Mouse (Mus musculus) midbrain, postnatal 0 days (tissue): ENCODE results near the gene Capn3. TPM values are rescaled to one million over a fixed set of nuclear protein-coding genes. Genes with fewer than 3 reads are reported as not detected.

Experiments used
- ATAC-seq: fragments of 200-750 bp; cut with Nextera tagmentation; 2 replicates; pipeline ENCODE4 v1.8.0; 2017; ENCODE audit warnings: moderate number of reproducible peaks, mild to moderate bottlenecking, moderate TSS enrichment, moderate library complexity; ENCODE audit not compliant: low FRiP score
- DNase-seq: peaks from one replicate; pipeline ENCODE4 v3.0.0-alpha.2; 2015; ENCODE audit warnings: low spot score
- H3K27ac ChIP-seq: fragments of 300-500 bp; sonication (generic); 2 replicates; pipeline ENCODE4 v1.5.1; 2014; ENCODE audit warnings: low read depth, mild to moderate bottlenecking, low read length, mixed read lengths
- H3K27me3 ChIP-seq: fragments of 300-500 bp; sonication (generic); 2 replicates; pipeline ENCODE4 v1.6.1; 2014; ENCODE audit warnings: low read length, control low read depth, mixed read lengths; ENCODE audit not compliant: insufficient read depth
- H3K36me3 ChIP-seq: fragments of 300-500 bp; sonication (generic); 2 replicates; pipeline ENCODE4 v1.6.1; 2014; ENCODE audit warnings: low read length, control low read depth, mixed read lengths; ENCODE audit not compliant: insufficient read depth
- H3K4me1 ChIP-seq: fragments of 300-500 bp; sonication (generic); 2 replicates; pipeline ENCODE4 v1.6.1; 2014; ENCODE audit warnings: mild to moderate bottlenecking, control low read depth, antibody characterized with exemption, low read length, mixed read lengths; ENCODE audit not compliant: insufficient read depth
- H3K4me2 ChIP-seq: fragments of 300-500 bp; sonication (generic); 2 replicates; pipeline ENCODE4 v1.6.1; 2014; ENCODE audit warnings: low read depth, mild to moderate bottlenecking, low read length, mixed read lengths; ENCODE audit not compliant: poor library complexity, severe bottlenecking
- H3K4me3 ChIP-seq: fragments of 300-500 bp; sonication (generic); 2 replicates; pipeline ENCODE4 v1.5.1; 2014; ENCODE audit warnings: low read depth, mild to moderate bottlenecking, low read length, moderate library complexity
- H3K9ac ChIP-seq: fragments of 300-500 bp; sonication (generic); replicated peaks from 2 replicates; pipeline ENCODE4 v1.6.1; 2014; ENCODE audit warnings: mild to moderate bottlenecking, low read length, moderate library complexity, mixed read lengths; ENCODE audit not compliant: poor library complexity, severe bottlenecking
- H3K9me3 ChIP-seq: fragments of 300-500 bp; sonication (generic); 2 replicates; pipeline ENCODE4 v1.6.1; 2016; ENCODE audit warnings: low read length, control low read depth
- CTCF ChIP-seq: IDR thresholded peaks from 2 replicates; pipeline ENCODE4 v1.5.1; 2016; ENCODE audit warnings: antibody characterized with exemption, mild to moderate bottlenecking
- WGBS: fragments of 180-500 bp; shearing (Covaris S2); extraction: QIAGEN DNeasy Blood & Tissue Kit; methylation state at CpG from one replicate; pipeline ENCODE4 v1.1.7; 2014; 5-methylcytosine and 5-hydroxymethylcytosine counted together
- polyA plus RNA-seq: library from polyadenylated mRNA; unstranded; fragments of >200 nt; fragmentation: Nextera tagmentation; extraction: Ambion mirVana; gene quantifications from 2 replicates; pipeline ENCODE4 v1.2.1, GENCODE M21; 2015
- total RNA-seq: library from RNA; depleted of rRNA; stranded (reverse); fragments of >200 nt; gene quantifications from 2 replicates; pipeline ENCODE4 v1.2.3, GENCODE M21; 2014; rRNA removed

Capn3 gene
- total and polyA plus RNA-seq, 2 experiments from 2014 or later: 0.66 to 0.67 TPM

DNA sequence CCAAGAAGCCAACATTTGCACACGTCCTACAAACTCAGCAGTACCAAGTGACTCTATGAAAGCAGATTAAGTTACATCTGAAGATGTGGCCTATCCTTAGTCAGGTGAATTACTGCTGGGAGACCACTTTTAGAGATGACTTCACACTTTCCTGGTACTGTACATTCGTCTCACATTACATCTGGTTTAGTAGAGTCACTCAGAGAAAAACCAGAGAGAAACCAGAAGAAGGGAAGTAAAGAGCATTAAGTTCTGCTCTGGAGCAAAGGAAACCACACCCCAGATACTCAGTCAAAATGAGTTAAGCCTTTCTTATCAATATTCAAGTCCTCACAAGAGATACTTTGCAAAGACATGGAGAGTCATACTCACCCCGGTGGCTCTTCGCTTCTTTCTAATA, 75.4 kb downstream of the Capn3 start:
- TF ChIP-seq CTCF: no peak
- no peak overlapping the region for H3K27ac ChIP-seq
- DNase-seq (no peak), ATAC-seq (no peak)
- H3K9me3 ChIP-seq: no peaks in the 10 kb centered on the region
- no peak overlapping the region for H3K9ac ChIP-seq
- no peaks in the 10 kb centered on the region for H3K4me1 ChIP-seq
- 95% methylated on average over 4 of the region's 4 CpGs for whole genome bisulfite sequencing
- H3K4me2 ChIP-seq: no peak overlapping the region
- H3K27me3 ChIP-seq: no peaks in the 10 kb centered on the region
- H3K36me3 ChIP-seq: peaks cover 64% of the 10 kb centered on the region
- H3K4me3 ChIP-seq: no peak overlapping the region

DNA sequence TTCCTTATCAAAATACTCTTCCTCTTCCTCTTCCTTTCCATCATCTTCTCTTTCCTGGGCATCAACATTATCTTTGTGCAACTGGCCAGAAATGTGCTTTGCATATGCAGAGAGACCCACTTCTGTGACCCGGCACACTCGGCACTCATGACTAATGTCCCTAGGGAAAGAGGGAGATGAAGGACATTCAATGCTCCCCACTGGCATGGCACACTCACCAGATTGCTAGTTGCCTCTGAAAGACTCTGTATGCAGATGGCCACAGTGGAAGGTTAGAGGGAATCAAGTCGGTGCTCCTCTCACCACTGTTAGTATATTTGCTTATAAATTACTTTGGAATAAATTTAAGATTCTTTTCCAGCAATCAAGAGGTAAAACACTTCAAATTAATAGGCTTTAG, 83.5 kb downstream of the Capn3 start:
- DNase-seq (peak; percentile 24), ATAC-seq (no peak)
- H3K9me3 ChIP-seq: no peaks in the 10 kb centered on the region
- no peaks in the 10 kb centered on the region for H3K27me3 ChIP-seq
- peaks cover 12% of the 10 kb centered on the region; the same call in 1 of the 2 replicates for H3K36me3 ChIP-seq
- 48% methylated on average over 3 of the region's 3 CpGs for WGBS
- no peak overlapping the region for H3K4me3 ChIP-seq
- no peaks in the 10 kb centered on the region for H3K4me1 ChIP-seq
- no peak for TF ChIP-seq CTCF
- no peak overlapping the region for H3K4me2 ChIP-seq
- no peak overlapping the region for H3K9ac ChIP-seq
- H3K27ac ChIP-seq: no peak overlapping the region

DNA sequence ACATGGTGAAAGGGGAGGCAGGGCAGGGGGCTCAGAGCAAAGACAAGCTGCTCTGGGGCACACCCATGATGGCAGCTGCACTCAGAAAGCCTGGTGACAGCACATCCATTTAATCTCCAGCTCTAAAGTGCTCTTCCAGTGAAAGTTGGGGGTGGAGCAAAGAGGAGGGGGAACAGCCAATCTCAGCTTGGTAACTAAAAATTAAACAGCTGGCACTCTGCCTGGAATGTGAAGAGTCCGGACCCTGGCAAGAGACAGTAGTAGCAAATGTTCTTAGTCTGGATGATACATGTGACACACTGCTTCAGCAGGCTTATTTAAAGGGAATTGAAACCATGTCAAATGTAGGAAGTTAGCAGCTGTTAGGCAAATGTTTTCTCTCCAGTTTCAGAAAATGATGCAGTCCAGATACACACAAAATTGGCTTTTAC, 84.0 kb downstream of the Capn3 start:
- peaks cover 8% of the 10 kb centered on the region; the same call in 1 of the 2 replicates for H3K36me3 ChIP-seq
- no peak overlapping the region for H3K27ac ChIP-seq
- no peak for ATAC-seq

DNA sequence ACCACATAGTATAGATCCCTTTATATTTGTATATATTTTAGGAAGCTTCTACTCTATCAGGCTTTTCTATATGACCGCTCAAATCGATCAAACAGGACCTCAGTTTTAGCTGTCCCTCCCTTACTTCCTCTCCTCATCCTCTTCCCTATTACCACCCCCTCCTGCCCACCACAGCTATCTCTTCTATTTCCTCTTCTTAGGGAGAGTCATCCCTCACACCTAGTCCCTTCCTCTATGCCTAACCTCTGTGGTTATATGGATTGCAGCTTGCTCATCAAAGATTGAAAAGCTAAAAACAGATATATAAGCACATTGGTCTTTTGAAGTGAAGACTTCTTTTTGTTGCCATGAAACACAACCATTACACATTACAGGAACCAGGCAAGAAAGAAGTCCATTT, 88.9 kb downstream of the Capn3 start:
- H3K27ac ChIP-seq: no peak overlapping the region
- TF ChIP-seq CTCF: no peak
- ATAC-seq: no peak
- H3K27me3 ChIP-seq: no peaks in the 10 kb centered on the region
- H3K4me2 ChIP-seq: no peak overlapping the region
- no peaks in the 10 kb centered on the region for H3K9me3 ChIP-seq
- no peaks in the 10 kb centered on the region for H3K4me1 ChIP-seq
- no peak overlapping the region for H3K4me3 ChIP-seq
- no peak for DNase-seq
- no peak overlapping the region for H3K9ac ChIP-seq
- H3K36me3 ChIP-seq: peaks cover 10% of the 10 kb centered on the region
- WGBS: 94% methylated on average over 2 of the region's 2 CpGs

More for the DNA sequence above, 84.0 kb downstream of the Capn3 start:
- DNase-seq: peak; percentile 94
- Histone ChIP-seq H3K4me3 (no peak overlapping the region), H3K4me1 (no peaks in the 10 kb centered on the region), H3K27me3 (no peaks in the 10 kb centered on the region), H3K4me2 (no peak overlapping the region), H3K9me3 (no peaks in the 10 kb centered on the region), H3K9ac (no peak overlapping the region)
- WGBS: 28% methylated on average over 1 of the region's 1 CpGs
- TF ChIP-seq CTCF: no peak

Other genes starting within 250 kb of the Capn3 start
- gene Pla2g4e, start 210.7 kb upstream of the Capn3 start, total RNA-seq: 18.5 and 20.0 TPM in 2 replicates
- gene Pla2g4e, start 210.7 kb upstream of the Capn3 start, polyA plus RNA-seq: 10.3 and 10.4 TPM in 2 replicates
- 0.11 TPM in 1 of 2 replicates, not detected in the other for gene Pla2g4d, start 166.8 kb upstream of the Capn3 start, total RNA-seq
- 0.06 and 0.10 TPM in 2 replicates for gene Pla2g4d, start 166.8 kb upstream of the Capn3 start, polyA plus RNA-seq
- gene Pla2g4f, start 141.9 kb upstream of the Capn3 start, total RNA-seq: 0.05 TPM in 1 of 2 replicates, not detected in the other
- gene Pla2g4f, start 141.9 kb upstream of the Capn3 start, polyA plus RNA-seq: not detected in 2 replicates
- 47.8 and 55.7 TPM in 2 replicates for gene Vps39, start 102.9 kb upstream of the Capn3 start, total RNA-seq
- gene Vps39, start 102.9 kb upstream of the Capn3 start, polyA plus RNA-seq: 37.1 and 37.5 TPM in 2 replicates
- gene Ganc, start 52.1 kb upstream of the Capn3 start, total RNA-seq: 6.0 and 6.3 TPM in 2 replicates
- gene Ganc, start 52.1 kb upstream of the Capn3 start, polyA plus RNA-seq: 7.9 and 9.9 TPM in 2 replicates
- 28.6 and 37.5 TPM in 2 replicates for gene Tmem87a, start 51.9 kb upstream of the Capn3 start, total RNA-seq
- 5.4 and 8.2 TPM in 2 replicates for gene Tmem87a, start 51.9 kb upstream of the Capn3 start, polyA plus RNA-seq
- gene Zfp106, start 107.8 kb downstream of the Capn3 start, total RNA-seq: 59.8 and 62.3 TPM in 2 replicates
- gene Zfp106, start 107.8 kb downstream of the Capn3 start, polyA plus RNA-seq: 35.5 and 39.8 TPM in 2 replicates
- 17.0 and 19.7 TPM in 2 replicates for gene Snap23, start 111.7 kb downstream of the Capn3 start, total RNA-seq
- 10.6 and 11.3 TPM in 2 replicates for gene Snap23, start 111.7 kb downstream of the Capn3 start, polyA plus RNA-seq
- gene Haus2, start 153.4 kb downstream of the Capn3 start, total RNA-seq: 24.8 and 34.7 TPM in 2 replicates
- gene Haus2, start 153.4 kb downstream of the Capn3 start, polyA plus RNA-seq: 29.3 and 32.2 TPM in 2 replicates
- 30.3 and 44.9 TPM in 2 replicates for gene Lrrc57, start 153.5 kb downstream of the Capn3 start, total RNA-seq
- 22.4 and 22.7 TPM in 2 replicates for gene Lrrc57, start 153.5 kb downstream of the Capn3 start, polyA plus RNA-seq
- 10.6 and 11.4 TPM in 2 replicates for gene Stard9, start 173.1 kb downstream of the Capn3 start, total RNA-seq
- gene Stard9, start 173.1 kb downstream of the Capn3 start, polyA plus RNA-seq: 1.6 and 2.4 TPM in 2 replicates